Mouse (Mus musculus) MEL (cell line): ENCODE measurements at regions not wholly inside any gene's neighbourhood (a gene's known extent, or its start where the extent isn't known, plus 50 kb on each side); places are given as distances from the start of the nearest gene placed in this dataset.

Experiments
- DNase-seq: peaks from one replicate; pipeline ENCODE4 v3.0.0; 2011; ENCODE audit warnings: low read depth, low spot score
- H3K27ac ChIP-seq: 2 replicates; pipeline ENCODE4 v1.5.1; 2012; ENCODE audit warnings: low read depth, mild to moderate bottlenecking, control low read depth, low read length, moderate library complexity; ENCODE audit not compliant: control insufficient read depth
- H3K27me3 ChIP-seq, 2 experiments: fragments of 150-350 bp in 1 of 2; sonication (generic) in 1 of 2; 2 replicates each; pipeline ENCODE4 v1.6.1; 2012; ENCODE audit warnings: low read length in 2 of 2, mild to moderate bottlenecking in 2 of 2, improper control_type of control experiment in 1 of 2, moderate library complexity in 1 of 2; ENCODE audit not compliant: insufficient read depth in 2 of 2, control insufficient read depth in 1 of 2
- H3K36me3 ChIP-seq, 2 experiments: 2 replicates each; pipeline ENCODE4 v1.6.1; 2012 to 2014; ENCODE audit warnings: low read length in 2 of 2, improper control_type of control experiment in 1 of 2, inconsistent platforms in 1 of 2, mild to moderate bottlenecking in 1 of 2; ENCODE audit not compliant: insufficient read depth in 2 of 2, control insufficient read depth in 1 of 2
- H3K4me1 ChIP-seq, 2 experiments: fragments of 150-350 bp in 1 of 2; sonication (generic) in 1 of 2; 2 replicates each; pipeline ENCODE4 v1.6.1; 2012; ENCODE audit warnings: low read length in 2 of 2, improper control_type of control experiment in 1 of 2, mild to moderate bottlenecking in 1 of 2; ENCODE audit not compliant: insufficient read depth in 2 of 2, control insufficient read depth in 1 of 2
- H3K4me3 ChIP-seq, 2 experiments: fragments of 150-350 bp in 1 of 2; sonication (generic) in 1 of 2; 2 replicates each; pipeline ENCODE4 v1.5.1; 2012; ENCODE audit warnings: low read depth in 2 of 2, low read length in 2 of 2, mild to moderate bottlenecking in 2 of 2, moderate library complexity in 2 of 2, control low read depth in 1 of 2, improper control_type of control experiment in 1 of 2; ENCODE audit not compliant: control insufficient read depth in 1 of 2, insufficient read depth in 1 of 2
- H3K79me2 ChIP-seq: 2 replicates; pipeline ENCODE4 v1.6.1; 2012; ENCODE audit warnings: mild to moderate bottlenecking, low read length, moderate library complexity; ENCODE audit not compliant: control insufficient read depth, poor library complexity, insufficient read depth
- H3K9ac ChIP-seq: 2 replicates; pipeline ENCODE4 v1.6.1; 2012; ENCODE audit warnings: low read depth, mild to moderate bottlenecking, control low read depth, low read length, moderate library complexity; ENCODE audit not compliant: control insufficient read depth, poor library complexity, severe bottlenecking
- H3K9me3 ChIP-seq: fragments of 150-350 bp; sonication (generic); replicated peaks from 2 replicates; pipeline ENCODE4 v1.6.1; 2012; ENCODE audit warnings: mild to moderate bottlenecking, low read length, improper control_type of control experiment, moderate library complexity; ENCODE audit not compliant: insufficient read depth
- E2F4 ChIP-seq: IDR thresholded peaks from 2 replicates; pipeline ENCODE4 v1.6.1; 2011; ENCODE audit warnings: low read depth, low read length, improper control_type of control experiment, borderline replicate concordance
- ELF1 ChIP-seq: IDR thresholded peaks from 2 replicates; pipeline ENCODE4 v1.6.1; 2014; ENCODE audit warnings: low read depth, mild to moderate bottlenecking, inconsistent platforms, low read length, improper control_type of control experiment, moderate library complexity
- EP300 ChIP-seq, 2 experiments: IDR thresholded peaks; 2 replicates each; pipeline ENCODE4 v1.6.1; 2011; ENCODE audit warnings: improper control_type of control experiment in 2 of 2, low read length in 2 of 2, low read depth in 1 of 2, mild to moderate bottlenecking in 1 of 2
- ETS1 ChIP-seq: IDR thresholded peaks from 2 replicates; pipeline ENCODE4 v1.6.1; 2012; ENCODE audit warnings: low read depth, mild to moderate bottlenecking, inconsistent platforms, low read length, improper control_type of control experiment, moderate library complexity
- GATA1 ChIP-seq: IDR thresholded peaks from 2 replicates; pipeline ENCODE4 v1.6.1; 2011; ENCODE audit warnings: low read depth, low read length, improper control_type of control experiment
- KAT2A ChIP-seq: conservative IDR thresholded peaks from 2 replicates; pipeline ENCODE4 v1.6.1; 2012; ENCODE audit warnings: low read depth, low read length, improper control_type of control experiment, inconsistent platforms
- MAFK ChIP-seq: IDR thresholded peaks from 2 replicates; pipeline ENCODE4 v1.6.1; 2011; ENCODE audit warnings: low read depth, mild to moderate bottlenecking, low read length, improper control_type of control experiment, borderline replicate concordance
- MAX ChIP-seq: IDR thresholded peaks from 2 replicates; pipeline ENCODE4 v1.6.1; 2011; ENCODE audit warnings: low read length, improper control_type of control experiment
- MAZ ChIP-seq: IDR thresholded peaks from 2 replicates; pipeline ENCODE4 v1.6.1; 2012; ENCODE audit warnings: low read depth, mild to moderate bottlenecking, inconsistent platforms, low read length, improper control_type of control experiment
- MEF2A ChIP-seq: IDR thresholded peaks from 2 replicates; pipeline ENCODE4 v1.6.1; 2014; ENCODE audit warnings: low read depth, mild to moderate bottlenecking, inconsistent platforms, low read length, improper control_type of control experiment; ENCODE audit not compliant: poor library complexity, insufficient replicate concordance, severe bottlenecking; ENCODE audit errors: extremely low read depth
- MXI1 ChIP-seq: IDR thresholded peaks from 2 replicates; pipeline ENCODE4 v1.6.1; 2011; ENCODE audit warnings: mild to moderate bottlenecking, low read depth, low read length, improper control_type of control experiment
- MYC ChIP-seq: IDR thresholded peaks from 2 replicates; pipeline ENCODE4 v1.6.1; 2011; ENCODE audit warnings: low read depth, mild to moderate bottlenecking, low read length, improper control_type of control experiment, moderate library complexity
- NELFE ChIP-seq: IDR thresholded peaks from 2 replicates; pipeline ENCODE4 v1.6.1; 2011; ENCODE audit warnings: low read depth, low read length, improper control_type of control experiment
- NRF1 ChIP-seq: IDR thresholded peaks from 2 replicates; pipeline ENCODE4 v1.6.1; 2014; ENCODE audit warnings: low read depth, mild to moderate bottlenecking, inconsistent platforms, low read length, improper control_type of control experiment, moderate library complexity; ENCODE audit not compliant: poor library complexity, insufficient read depth, severe bottlenecking
- POLR2A ChIP-seq, 2 experiments: IDR thresholded peaks; 2 replicates each; pipeline ENCODE4 v1.6.1; 2011 to 2012; ENCODE audit warnings: low read length in 2 of 2, mild to moderate bottlenecking in 2 of 2, control low read depth in 1 of 2, improper control_type of control experiment in 1 of 2, low read depth in 1 of 2, moderate library complexity in 1 of 2; ENCODE audit not compliant: control insufficient read depth in 1 of 2, insufficient read depth in 1 of 2, poor library complexity in 1 of 2
- POLR2AphosphoS5 ChIP-seq: IDR thresholded peaks from 2 replicates; pipeline ENCODE4 v1.6.1; 2012; ENCODE audit warnings: low read depth, borderline replicate concordance, mild to moderate bottlenecking, inconsistent platforms, low read length, moderate library complexity, mixed read lengths
- RAD21 ChIP-seq: IDR thresholded peaks from 2 replicates; pipeline ENCODE4 v1.6.1; 2011; ENCODE audit warnings: mild to moderate bottlenecking, low read depth, low read length, improper control_type of control experiment
- RCOR1 ChIP-seq: IDR thresholded peaks from 2 replicates; pipeline ENCODE4 v1.6.1; 2012; ENCODE audit warnings: low read depth, mild to moderate bottlenecking, inconsistent platforms, low read length, improper control_type of control experiment
- SIN3A ChIP-seq: IDR thresholded peaks from 2 replicates; pipeline ENCODE4 v1.6.1; 2012; ENCODE audit warnings: low read length, improper control_type of control experiment, inconsistent platforms
- SMC3 ChIP-seq: IDR thresholded peaks from 2 replicates; pipeline ENCODE4 v1.6.1; 2011; ENCODE audit warnings: low read depth, low read length, improper control_type of control experiment
- TAL1 ChIP-seq: IDR thresholded peaks from 2 replicates; pipeline ENCODE4 v1.6.1; 2012; ENCODE audit warnings: mild to moderate bottlenecking, inconsistent platforms, low read length, moderate library complexity, mixed read lengths
- TBP ChIP-seq: IDR thresholded peaks from 2 replicates; pipeline ENCODE4 v1.8.0; 2011; ENCODE audit warnings: low read depth, low read length, improper control_type of control experiment
- UBTF ChIP-seq: IDR thresholded peaks from 2 replicates; pipeline ENCODE4 v1.6.1; 2012; ENCODE audit warnings: low read depth, mild to moderate bottlenecking, inconsistent platforms, low read length, improper control_type of control experiment, moderate library complexity, borderline replicate concordance; ENCODE audit not compliant: insufficient read depth
- USF2 ChIP-seq, 2 experiments: IDR thresholded peaks; 2 replicates each; pipeline ENCODE4 v1.6.1; 2011 to 2012; ENCODE audit warnings: improper control_type of control experiment in 2 of 2, low read length in 2 of 2, borderline replicate concordance in 1 of 2, inconsistent platforms in 1 of 2, low read depth in 1 of 2, mild to moderate bottlenecking in 1 of 2; ENCODE audit not compliant: insufficient read depth in 1 of 2
- ZKSCAN1 ChIP-seq: IDR thresholded peaks from 2 replicates; pipeline ENCODE4 v1.6.1; 2012; ENCODE audit warnings: low read depth, mild to moderate bottlenecking, inconsistent platforms, low read length, improper control_type of control experiment, moderate library complexity
- ZMIZ1 ChIP-seq: IDR thresholded peaks from 2 replicates; pipeline ENCODE4 v1.6.1; 2012; ENCODE audit warnings: low read depth, mild to moderate bottlenecking, inconsistent platforms, low read length, improper control_type of control experiment, moderate library complexity

- no peaks in the 10 kb centered on the region for H3K79me2 ChIP-seq
- no peak overlapping the region for H3K4me3 ChIP-seq
- H3K9me3 ChIP-seq: no peaks in the 10 kb centered on the region
- no peaks in the 10 kb centered on the region for H3K27me3 ChIP-seq
- TF ChIP-seq POLR2A (IDR thresholded peaks at IDR 0.05; ENCODE audit: control insufficient read depth in 1 of 2, insufficient read depth in 1 of 2, low read depth in 1 of 2, low read length in 2 of 2, poor library complexity in 1 of 2) (no peak), UBTF (no peak), TAL1 (no peak), POLR2AphosphoS5 (no peak), NRF1 (no peak), GATA1 (no peak), RCOR1 (no peak), ZMIZ1 (no peak), ETS1 (no peak), SIN3A (no peak), MEF2A (no peak), RAD21 (no peak), MXI1 (no peak), MAX (no peak), NELFE (no peak)
- H3K9ac ChIP-seq: no peak overlapping the region
- no peak for DNase-seq
- no peaks in the 10 kb centered on the region for H3K36me3 ChIP-seq
- no peaks in the 10 kb centered on the region for H3K4me1 ChIP-seq
- no peak overlapping the region for H3K27ac ChIP-seq
Measured at GRCm38 (mm10) chr4:54739001-54739400, 205.8 kb upstream of the Zfp462 start.

DNA sequence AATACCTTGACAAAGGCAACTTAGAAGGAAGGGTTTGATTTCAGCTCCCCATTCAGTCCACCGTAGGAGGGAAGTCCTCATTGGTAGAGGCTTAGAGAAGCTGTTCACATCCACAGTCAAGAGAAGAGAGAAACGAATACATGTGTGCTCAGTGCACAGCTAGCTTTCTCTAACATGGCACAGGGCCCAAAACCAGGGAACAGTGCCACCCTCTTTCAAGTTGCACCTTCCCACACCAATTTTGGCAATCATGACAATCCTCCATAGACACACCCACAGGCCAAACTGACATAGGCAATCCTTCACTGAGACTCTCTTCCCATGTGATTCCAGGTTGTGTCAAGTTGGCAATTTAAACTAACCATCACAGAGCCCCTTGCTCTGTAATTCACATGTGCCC lies 193.4 kb upstream of the Zfp462 start:
- no peak overlapping the region for H3K9ac ChIP-seq
- no peaks in the 10 kb centered on the region for H3K27me3 ChIP-seq
- no peak for TF ChIP-seq SIN3A
- TF ChIP-seq MAX: no peak
- TF ChIP-seq ZMIZ1: no peak
- no peak for TF ChIP-seq MAZ
- TF ChIP-seq TBP: no peak
- TF ChIP-seq TAL1: no peak
- no peak for TF ChIP-seq USF2 (IDR thresholded peaks at IDR 0.05; ENCODE audit: borderline replicate concordance in 1 of 2, insufficient read depth in 1 of 2, low read depth in 1 of 2, low read length in 2 of 2)
- no peak for TF ChIP-seq KAT2A
- TF ChIP-seq SMC3: no peak
- TF ChIP-seq UBTF: no peak
- TF ChIP-seq POLR2AphosphoS5: no peak
- TF ChIP-seq GATA1: no peak
- TF ChIP-seq EP300 (IDR thresholded peaks at IDR 0.05; ENCODE audit: low read depth in 1 of 2, low read length in 2 of 2): no peak
- no peak for TF ChIP-seq MYC
- no peak for TF ChIP-seq ELF1
- no peak for TF ChIP-seq NRF1
- no peak for TF ChIP-seq ETS1
- no peak for TF ChIP-seq ZKSCAN1
- TF ChIP-seq E2F4: no peak
- TF ChIP-seq MAFK: no peak
- no peaks in the 10 kb centered on the region for H3K79me2 ChIP-seq
- DNase-seq: no peak
- H3K9me3 ChIP-seq: no peaks in the 10 kb centered on the region
- no peak overlapping the region for H3K27ac ChIP-seq
- H3K36me3 ChIP-seq: no peaks in the 10 kb centered on the region
- H3K4me3 ChIP-seq: no peak overlapping the region
- H3K4me1 ChIP-seq: no peaks in the 10 kb centered on the region
